Mouse (Mus musculus): ENCODE data around the gene Kifc5b. TPM values are rescaled to one million over a fixed set of nuclear protein-coding genes. Genes with fewer than 3 reads are reported as not detected.
A peak's percentile ranks its signal among the peaks of the same experiment; 100 is the strongest.

Gene Kifc5b
- polyA plus RNA-seq, 1 experiment from 2014 or later = 2.6 TPM

- peak overlapping the region; percentile 78 for H3K4me2 ChIP-seq (ENCODE audit: low read length)
- H3K27ac ChIP-seq (ENCODE audit: low read depth, low read length) = no peak overlapping the region
- peak; percentile 51; the same call in 1 of the 2 replicates for ATAC-seq
- H3K36me3 ChIP-seq (ENCODE audit: control insufficient read depth, insufficient read depth, low read length) = no peaks in the 10 kb centered on the region
- peak overlapping the region; percentile 47 for H3K4me3 ChIP-seq (ENCODE audit: low read length)
- peak overlapping the region; percentile 52 for H3K9ac ChIP-seq (ENCODE audit: low read depth, low read length)
- H3K9me3 ChIP-seq (ENCODE audit: control insufficient read depth, low read length) = no peaks in the 10 kb centered on the region
- 24% methylated on average over 25 of the region's 25 CpGs for WGBS
- H3K4me1 ChIP-seq (ENCODE audit: control insufficient read depth, insufficient read depth, low read depth, low read length) = peaks cover 13% of the 10 kb centered on the region
- H3K27me3 ChIP-seq (replicated peaks; ENCODE audit: control insufficient read depth, insufficient read depth, low read length) = peaks cover 6% of the 10 kb centered on the region; the same call in 1 of the 2 replicates
These were observed 31.6 kb upstream of the Kifc5b start for GRCm38 (mm10) chr17:26884995-26885926.

GRCm38 (mm10) chr17:26886047-26886749 lies 30.7 kb upstream of the Kifc5b start:
- Histone ChIP-seq H3K4me1 (ENCODE audit: control insufficient read depth, insufficient read depth, low read depth, low read length) (peaks cover 13% of the 10 kb centered on the region), H3K27ac (ENCODE audit: low read depth, low read length) (no peak overlapping the region), H3K36me3 (ENCODE audit: control insufficient read depth, insufficient read depth, low read length) (no peaks in the 10 kb centered on the region), H3K4me3 (ENCODE audit: low read length) (peak overlapping the region; percentile 47), H3K9ac (ENCODE audit: low read depth, low read length) (peak overlapping the region; percentile 28; the same call in 1 of the 2 replicates), H3K27me3 (replicated peaks; ENCODE audit: control insufficient read depth, insufficient read depth, low read length) (peaks cover 6% of the 10 kb centered on the region; the same call in 1 of the 2 replicates), H3K4me2 (ENCODE audit: low read length) (peak overlapping the region; percentile 78), H3K9me3 (ENCODE audit: control insufficient read depth, low read length) (no peaks in the 10 kb centered on the region)
- ATAC-seq = peak; percentile 92
- 8% methylated on average over 30 of the region's 30 CpGs for WGBS

- Histone ChIP-seq H3K4me2 (ENCODE audit: low read length) (no peak overlapping the region), H3K4me1 (ENCODE audit: control insufficient read depth, insufficient read depth, low read depth, low read length) (peaks cover 19% of the 10 kb centered on the region), H3K4me3 (ENCODE audit: low read length) (no peak overlapping the region), H3K27ac (ENCODE audit: low read depth, low read length) (no peak overlapping the region), H3K27me3 (replicated peaks; ENCODE audit: control insufficient read depth, insufficient read depth, low read length) (peaks cover 6% of the 10 kb centered on the region; the same call in 1 of the 2 replicates), H3K9me3 (ENCODE audit: control insufficient read depth, low read length) (no peaks in the 10 kb centered on the region), H3K9ac (ENCODE audit: low read depth, low read length) (no peak overlapping the region), H3K36me3 (ENCODE audit: control insufficient read depth, insufficient read depth, low read length) (no peaks in the 10 kb centered on the region)
- no peak for ATAC-seq
- WGBS = 23% methylated on average over 3 of the region's 3 CpGs
These were observed 29.0 kb upstream of the Kifc5b start for GRCm38 (mm10) chr17:26887926-26888325.

- Histone ChIP-seq H3K27ac (ENCODE audit: low read depth, low read length) (no peak overlapping the region), H3K36me3 (ENCODE audit: control insufficient read depth, insufficient read depth, low read length) (no peaks in the 10 kb centered on the region), H3K4me3 (ENCODE audit: low read length) (no peak overlapping the region), H3K4me2 (ENCODE audit: low read length) (peak overlapping the region; percentile 0; the same call in 1 of the 2 replicates), H3K9me3 (ENCODE audit: control insufficient read depth, low read length) (no peaks in the 10 kb centered on the region), H3K9ac (ENCODE audit: low read depth, low read length) (peak overlapping the region; percentile 17; the same call in 1 of the 2 replicates), H3K27me3 (replicated peaks; ENCODE audit: control insufficient read depth, insufficient read depth, low read length) (0 out of 2 replicates have a peak, but pooled peaks cover 4% of the 10 kb centered on the region), H3K4me1 (ENCODE audit: control insufficient read depth, insufficient read depth, low read depth, low read length) (peaks cover 6% of the 10 kb centered on the region)
- no peak for ATAC-seq
- WGBS = 26% methylated on average over 16 of the region's 16 CpGs
These were observed 24.1 kb upstream of the Kifc5b start for GRCm38 (mm10) chr17:26892635-26893375.

- Histone ChIP-seq H3K4me3 (ENCODE audit: low read length) (no peak overlapping the region), H3K27ac (ENCODE audit: low read depth, low read length) (no peak overlapping the region), H3K4me2 (ENCODE audit: low read length) (no peak overlapping the region), H3K27me3 (replicated peaks; ENCODE audit: control insufficient read depth, insufficient read depth, low read length) (0 out of 2 replicates have a peak, but pooled peaks cover 4% of the 10 kb centered on the region), H3K4me1 (ENCODE audit: control insufficient read depth, insufficient read depth, low read depth, low read length) (peaks cover 6% of the 10 kb centered on the region), H3K9ac (ENCODE audit: low read depth, low read length) (no peak overlapping the region), H3K36me3 (ENCODE audit: control insufficient read depth, insufficient read depth, low read length) (no peaks in the 10 kb centered on the region), H3K9me3 (ENCODE audit: control insufficient read depth, low read length) (no peaks in the 10 kb centered on the region)
- WGBS = 42% methylated on average over 6 of the region's 6 CpGs
- no peak; the same call in 1 of the 2 replicates for ATAC-seq
These were observed 23.4 kb upstream of the Kifc5b start for GRCm38 (mm10) chr17:26893492-26893891.

- H3K9ac ChIP-seq (ENCODE audit: low read depth, low read length) = no peak overlapping the region
- no peak for ATAC-seq
- 54% methylated on average over 6 of the region's 6 CpGs for WGBS
- H3K27ac ChIP-seq (ENCODE audit: low read depth, low read length) = no peak overlapping the region
- no peaks in the 10 kb centered on the region for H3K36me3 ChIP-seq (ENCODE audit: control insufficient read depth, insufficient read depth, low read length)
- H3K4me1 ChIP-seq (ENCODE audit: control insufficient read depth, insufficient read depth, low read depth, low read length) = peaks cover 6% of the 10 kb centered on the region
- 0 out of 2 replicates have a peak, but pooled peaks cover 2% of the 10 kb centered on the region for H3K27me3 ChIP-seq (replicated peaks; ENCODE audit: control insufficient read depth, insufficient read depth, low read length)
- H3K9me3 ChIP-seq (ENCODE audit: control insufficient read depth, low read length) = no peaks in the 10 kb centered on the region
- no peak overlapping the region for H3K4me3 ChIP-seq (ENCODE audit: low read length)
- no peak overlapping the region for H3K4me2 ChIP-seq (ENCODE audit: low read length)
These were observed 22.5 kb upstream of the Kifc5b start for GRCm38 (mm10) chr17:26894342-26894741.

- ATAC-seq = no peak
- Histone ChIP-seq H3K36me3 (ENCODE audit: control insufficient read depth, insufficient read depth, low read length) (no peaks in the 10 kb centered on the region), H3K4me1 (ENCODE audit: control insufficient read depth, insufficient read depth, low read depth, low read length) (peaks cover 6% of the 10 kb centered on the region), H3K9me3 (ENCODE audit: control insufficient read depth, low read length) (no peaks in the 10 kb centered on the region), H3K4me3 (ENCODE audit: low read length) (no peak overlapping the region), H3K9ac (ENCODE audit: low read depth, low read length) (no peak overlapping the region), H3K27me3 (replicated peaks; ENCODE audit: control insufficient read depth, insufficient read depth, low read length) (0 out of 2 replicates have a peak, but pooled peaks cover 2% of the 10 kb centered on the region), H3K4me2 (ENCODE audit: low read length) (no peak overlapping the region), H3K27ac (ENCODE audit: low read depth, low read length) (no peak overlapping the region)
- WGBS = 17% methylated on average over 10 of the region's 10 CpGs
These were observed 21.3 kb upstream of the Kifc5b start for GRCm38 (mm10) chr17:26895578-26895977.

- 83% methylated on average over 6 of the region's 6 CpGs for WGBS
- no peak overlapping the region for H3K4me3 ChIP-seq (ENCODE audit: low read length)
- no peak overlapping the region for H3K27ac ChIP-seq (ENCODE audit: low read depth, low read length)
- H3K36me3 ChIP-seq (ENCODE audit: control insufficient read depth, insufficient read depth, low read length) = no peaks in the 10 kb centered on the region
- no peak for ATAC-seq
- no peaks in the 10 kb centered on the region for H3K9me3 ChIP-seq (ENCODE audit: control insufficient read depth, low read length)
- H3K4me1 ChIP-seq (ENCODE audit: control insufficient read depth, insufficient read depth, low read depth, low read length) = no peaks in the 10 kb centered on the region
- H3K4me2 ChIP-seq (ENCODE audit: low read length) = no peak overlapping the region
- H3K27me3 ChIP-seq (replicated peaks; ENCODE audit: control insufficient read depth, insufficient read depth, low read length) = 0 out of 2 replicates have a peak, but pooled peaks cover 2% of the 10 kb centered on the region
- no peak overlapping the region for H3K9ac ChIP-seq (ENCODE audit: low read depth, low read length)
These were observed 16.0 kb upstream of the Kifc5b start for GRCm38 (mm10) chr17:26900916-26901315.

All from hindbrain, embryonic 16.5 days (tissue).